7 mouse cellular contexts compared by ENCODE assay signal in genomic region chr15:89076156-89076731, GRCm38 (mm10). TPM values are rescaled to one million over a fixed set of nuclear protein-coding genes. Genes with fewer than 3 reads are reported as not detected.
DNase-seq lines count a peak whose midpoint lies in the region; ATAC-seq lines count a peak whose summit lies in the region.

No protein-coding gene starts in this region.

- WGBS in forebrain, embryonic 13.5 days, result under 1% methylated on average over 37 of the region's 39 CpGs
- under 1% methylated on average over 25 of the region's 39 CpGs for WGBS in hindbrain, embryonic 11.5 days
- 0% methylated on average over 31 of the region's 39 CpGs for WGBS in limb, embryonic 12.5 days
- WGBS in midbrain, embryonic 12.5 days, result under 1% methylated on average over 25 of the region's 39 CpGs

- H3K27me3 ChIP-seq in forebrain, embryonic 13.5 days, result no peaks in the 10 kb centered on the region
- H3K27me3 ChIP-seq in hindbrain, embryonic 11.5 days (ENCODE audit: control insufficient read depth, insufficient read depth, low read length), result no peaks in the 10 kb centered on the region
- no peaks in the 10 kb centered on the region for H3K27me3 ChIP-seq in limb, embryonic 12.5 days
- H3K27me3 ChIP-seq in midbrain, embryonic 12.5 days, result 0 out of 2 replicates have a peak, but pooled peaks cover under 1% of the 10 kb centered on the region
- no peaks in the 10 kb centered on the region for H3K27me3 ChIP-seq in splenic B cell, adult 2 months (ENCODE audit: control insufficient read depth, insufficient read depth, low read length, poor library complexity, severe bottlenecking)

- DNase-seq in NIH3T3 (ENCODE audit: low read depth), result peak; percentile 46
- peak; percentile 60 for DNase-seq in hindbrain, embryonic 11.5 days (ENCODE audit: low spot score)
- DNase-seq in splenic B cell, adult 2 months (ENCODE audit: low read depth, low spot score), result peak; percentile 31

- peak overlapping the region; percentile 91 for H3K4me2 ChIP-seq in forebrain, embryonic 13.5 days
- H3K4me2 ChIP-seq in hindbrain, embryonic 11.5 days (replicated peaks; ENCODE audit: low read depth, low read length), result peak overlapping the region; percentile 93
- H3K4me2 ChIP-seq in limb, embryonic 12.5 days, result peak overlapping the region; percentile 92
- peak overlapping the region; percentile 82 for H3K4me2 ChIP-seq in midbrain, embryonic 12.5 days (replicated peaks)

- H3K4me1 ChIP-seq in forebrain, embryonic 13.5 days, result peaks cover 34% of the 10 kb centered on the region
- H3K4me1 ChIP-seq in hindbrain, embryonic 11.5 days (replicated peaks; ENCODE audit: control insufficient read depth, insufficient read depth, low read length), result peaks cover 16% of the 10 kb centered on the region
- H3K4me1 ChIP-seq in limb, embryonic 12.5 days (replicated peaks), result peaks cover 37% of the 10 kb centered on the region
- peaks cover 34% of the 10 kb centered on the region for H3K4me1 ChIP-seq in midbrain, embryonic 12.5 days

- H3K9me3 ChIP-seq in forebrain, embryonic 13.5 days (replicated peaks), result no peaks in the 10 kb centered on the region
- H3K9me3 ChIP-seq in hindbrain, embryonic 11.5 days (ENCODE audit: control insufficient read depth, low read length), result no peaks in the 10 kb centered on the region
- no peaks in the 10 kb centered on the region for H3K9me3 ChIP-seq in limb, embryonic 12.5 days
- H3K9me3 ChIP-seq in midbrain, embryonic 12.5 days, result no peaks in the 10 kb centered on the region

- H3K9ac ChIP-seq in forebrain, embryonic 13.5 days, result peak overlapping the region; percentile 90
- H3K9ac ChIP-seq in hindbrain, embryonic 11.5 days (ENCODE audit: low read depth, low read length), result peak overlapping the region; percentile 89
- peak overlapping the region; percentile 91 for H3K9ac ChIP-seq in limb, embryonic 12.5 days (replicated peaks)
- H3K9ac ChIP-seq in midbrain, embryonic 12.5 days (replicated peaks), result peak overlapping the region; percentile 93

- peak overlapping the region; percentile 76 for H3K27ac ChIP-seq in forebrain, embryonic 13.5 days
- peak overlapping the region; percentile 87 for H3K27ac ChIP-seq in hindbrain, embryonic 11.5 days (ENCODE audit: low read depth, low read length)
- peak overlapping the region; percentile 74 for H3K27ac ChIP-seq in limb, embryonic 12.5 days
- peak overlapping the region; percentile 83 for H3K27ac ChIP-seq in midbrain, embryonic 12.5 days (replicated peaks)

- peaks cover 11% of the 10 kb centered on the region for H3K36me3 ChIP-seq in forebrain, embryonic 13.5 days (ENCODE audit: poor library complexity, severe bottlenecking)
- no peaks in the 10 kb centered on the region for H3K36me3 ChIP-seq in hindbrain, embryonic 11.5 days (ENCODE audit: control insufficient read depth, insufficient read depth, low read length)
- peaks cover 16% of the 10 kb centered on the region for H3K36me3 ChIP-seq in limb, embryonic 12.5 days
- H3K36me3 ChIP-seq in midbrain, embryonic 12.5 days, result peaks cover 9% of the 10 kb centered on the region; the same call in 1 of the 2 replicates
- H3K36me3 ChIP-seq in splenic B cell, adult 2 months (ENCODE audit: control insufficient read depth, insufficient read depth, low read length, poor library complexity, severe bottlenecking), result peaks cover 2% of the 10 kb centered on the region; the same call in 1 of the 2 replicates

- peak overlapping the region; percentile 74 for H3K4me3 ChIP-seq in forebrain, embryonic 13.5 days
- H3K4me3 ChIP-seq in hindbrain, embryonic 11.5 days (ENCODE audit: low read depth, low read length), result peak overlapping the region; percentile 75
- peak overlapping the region; percentile 90 for H3K4me3 ChIP-seq in limb, embryonic 12.5 days (replicated peaks)
- H3K4me3 ChIP-seq in midbrain, embryonic 12.5 days, result peak overlapping the region; percentile 84

- ATAC-seq in cerebellum, adult (ENCODE audit: insufficient number of reproducible peaks, low FRiP score, low TSS enrichment), result peak; percentile 19; the same call in 1 of the 2 replicates
- peak; percentile 77; the same call in 1 of the 2 replicates for ATAC-seq in forebrain, embryonic 13.5 days
- ATAC-seq in hindbrain, embryonic 11.5 days (ENCODE audit: low FRiP score), result peak; percentile 49
- peak; percentile 72 for ATAC-seq in limb, embryonic 12.5 days (ENCODE audit: insufficient number of reproducible peaks, insufficient read depth, low FRiP score, low TSS enrichment, low read depth)
- ATAC-seq in midbrain, embryonic 12.5 days (ENCODE audit: low FRiP score, low read depth), result peak; percentile 73; the same call in 1 of the 2 replicates

RNA-seq across cellular contexts. Expression of gene Trabd, which starts 1.3 kb away (rescaled TPM):
- 40.4 and 45.1 TPM in 2 replicates for polyA plus RNA-seq in forebrain, embryonic 13.5 days (2015; fragmentation: Nextera tagmentation; extraction: Ambion mirVana)
- 39.5 and 42.1 TPM in 2 replicates for polyA plus RNA-seq in hindbrain, embryonic 11.5 days (2014; fragmentation: Nextera tagmentation; extraction: Ambion mirVana)
- polyA plus RNA-seq in limb, embryonic 12.5 days (2016; fragmentation: Nextera tagmentation; extraction: Ambion mirVana), result 48.6 and 48.7 TPM in 2 replicates
- 47.9 and 49.2 TPM in 2 replicates for polyA plus RNA-seq in midbrain, embryonic 12.5 days (2016; fragmentation: Nextera tagmentation; extraction: Ambion mirVana)

RNA-seq across cellular contexts. Expression of gene Selenoo, which starts 12.6 kb away (rescaled TPM):
- 20.9 and 22.5 TPM in 2 replicates for polyA plus RNA-seq in forebrain, embryonic 13.5 days (2015; fragmentation: Nextera tagmentation; extraction: Ambion mirVana)
- 17.2 and 20.4 TPM in 2 replicates for polyA plus RNA-seq in hindbrain, embryonic 11.5 days (2014; fragmentation: Nextera tagmentation; extraction: Ambion mirVana)
- polyA plus RNA-seq in limb, embryonic 12.5 days (2016; fragmentation: Nextera tagmentation; extraction: Ambion mirVana), result 19.2 and 21.1 TPM in 2 replicates
- 23.7 and 28.1 TPM in 2 replicates for polyA plus RNA-seq in midbrain, embryonic 12.5 days (2016; fragmentation: Nextera tagmentation; extraction: Ambion mirVana)

RNA-seq across cellular contexts. Expression of gene Panx2, which starts 16.7 kb away (rescaled TPM):
- 2.3 and 2.4 TPM in 2 replicates for polyA plus RNA-seq in forebrain, embryonic 13.5 days (2015; fragmentation: Nextera tagmentation; extraction: Ambion mirVana)
- polyA plus RNA-seq in hindbrain, embryonic 11.5 days (2014; fragmentation: Nextera tagmentation; extraction: Ambion mirVana), result 0.33 and 0.94 TPM in 2 replicates
- polyA plus RNA-seq in limb, embryonic 12.5 days (2016; fragmentation: Nextera tagmentation; extraction: Ambion mirVana), result 0.41 and 0.54 TPM in 2 replicates
- 1.6 and 2.1 TPM in 2 replicates for polyA plus RNA-seq in midbrain, embryonic 12.5 days (2016; fragmentation: Nextera tagmentation; extraction: Ambion mirVana)

RNA-seq across cellular contexts. Expression of gene Tubgcp6, which starts 46.7 kb away (rescaled TPM):
- polyA plus RNA-seq in forebrain, embryonic 13.5 days (2015; fragmentation: Nextera tagmentation; extraction: Ambion mirVana), result 16.8 and 19.8 TPM in 2 replicates
- 17.5 and 17.6 TPM in 2 replicates for polyA plus RNA-seq in hindbrain, embryonic 11.5 days (2014; fragmentation: Nextera tagmentation; extraction: Ambion mirVana)
- polyA plus RNA-seq in limb, embryonic 12.5 days (2016; fragmentation: Nextera tagmentation; extraction: Ambion mirVana), result 22.7 and 24.8 TPM in 2 replicates
- polyA plus RNA-seq in midbrain, embryonic 12.5 days (2016; fragmentation: Nextera tagmentation; extraction: Ambion mirVana), result 25.0 and 25.1 TPM in 2 replicates

RNA-seq across cellular contexts. Expression of gene Hdac10, which starts 52.3 kb away (rescaled TPM):
- 22.3 and 25.4 TPM in 2 replicates for polyA plus RNA-seq in forebrain, embryonic 13.5 days (2015; fragmentation: Nextera tagmentation; extraction: Ambion mirVana)
- 9.4 and 10.7 TPM in 2 replicates for polyA plus RNA-seq in hindbrain, embryonic 11.5 days (2014; fragmentation: Nextera tagmentation; extraction: Ambion mirVana)
- polyA plus RNA-seq in limb, embryonic 12.5 days (2016; fragmentation: Nextera tagmentation; extraction: Ambion mirVana), result 15.0 and 15.2 TPM in 2 replicates
- 20.3 and 25.1 TPM in 2 replicates for polyA plus RNA-seq in midbrain, embryonic 12.5 days (2016; fragmentation: Nextera tagmentation; extraction: Ambion mirVana)

Comparison
In these comparisons a context has a peak if more than half of its experiments do, and no peak if none do; other contexts are left out.
1. Peak in every context shown above with its lines: DNase-seq, ATAC-seq, H3K4me3 ChIP-seq and H3K27ac ChIP-seq.
2. ATAC-seq: peak in every context shown above with its lines; median percentile 77 in forebrain, embryonic 13.5 days; 73 in midbrain, embryonic 12.5 days; 72 in limb, embryonic 12.5 days; 49 in hindbrain, embryonic 11.5 days; 19 in cerebellum, adult.